Mouse (Mus musculus) lung, postnatal 0 days (tissue): Measurements from ENCODE around the gene Ildr2.

Experiments used
- CTCF ChIP-seq: IDR thresholded peaks from 2 replicates; pipeline ENCODE4 v1.5.1; 2016; ENCODE audit warnings: antibody characterized with exemption, mild to moderate bottlenecking
- EP300 ChIP-seq: IDR thresholded peaks from 2 replicates; pipeline ENCODE4 v1.6.1; 2016; ENCODE audit warnings: antibody characterized with exemption, mild to moderate bottlenecking, control low read depth

GRCm38 (mm10) chr1:166363122-166363521 is 109.2 kb downstream of the Ildr2 start:
- TF ChIP-seq CTCF: no peak
- no peak for TF ChIP-seq EP300
